Mouse (Mus musculus): ENCODE measurements at regions not wholly inside any gene's neighbourhood (a gene's known extent, or its start where the extent isn't known, plus 50 kb on each side); places are given as distances from the start of the nearest gene placed in this dataset.

DNA sequence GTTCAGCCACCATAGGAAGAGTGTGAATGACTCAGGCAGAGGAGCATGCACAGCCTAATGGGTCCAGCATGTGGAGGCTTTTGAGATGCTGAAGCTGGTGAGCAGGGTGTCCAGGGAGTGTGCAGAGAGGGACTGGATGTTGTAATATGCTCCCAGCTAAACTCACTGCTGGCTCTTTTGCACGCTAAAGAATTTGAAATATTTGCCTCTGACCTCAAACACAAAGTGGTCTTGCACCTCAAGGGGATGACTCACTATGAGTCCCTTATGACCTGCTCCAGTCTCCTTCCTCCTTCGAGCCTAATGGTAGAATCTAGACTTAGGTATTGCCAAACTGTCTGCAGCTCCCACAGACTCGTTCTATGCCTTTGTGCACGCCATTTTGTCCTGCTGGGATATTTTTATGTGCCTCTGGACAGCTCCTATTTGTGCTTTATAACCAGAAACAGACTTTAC, 55.0 kb upstream of the Slit3 start:
- CTCF ChIA-PET = no interaction called here

DNA sequence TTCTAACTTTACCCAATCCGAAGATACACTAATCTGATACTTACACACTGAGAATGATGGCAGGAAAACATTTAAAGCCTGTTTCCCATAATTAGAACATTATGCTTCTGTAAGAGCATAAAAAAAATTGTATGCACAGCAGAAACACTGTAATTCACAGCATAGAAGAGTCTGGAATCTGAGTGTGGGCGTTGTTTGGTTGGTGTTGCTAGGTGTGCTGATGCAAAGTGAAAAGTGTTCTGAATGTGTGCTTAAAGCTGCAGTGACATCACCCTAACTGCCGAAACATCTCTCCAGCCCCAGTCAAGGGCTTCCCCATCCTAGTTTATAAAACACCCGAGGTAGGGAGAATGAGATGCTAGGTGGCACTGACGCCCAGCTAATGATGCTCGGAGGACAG, 63.2 kb upstream of the Slit3 start:
- CTCF ChIA-PET = no interaction called here

DNA sequence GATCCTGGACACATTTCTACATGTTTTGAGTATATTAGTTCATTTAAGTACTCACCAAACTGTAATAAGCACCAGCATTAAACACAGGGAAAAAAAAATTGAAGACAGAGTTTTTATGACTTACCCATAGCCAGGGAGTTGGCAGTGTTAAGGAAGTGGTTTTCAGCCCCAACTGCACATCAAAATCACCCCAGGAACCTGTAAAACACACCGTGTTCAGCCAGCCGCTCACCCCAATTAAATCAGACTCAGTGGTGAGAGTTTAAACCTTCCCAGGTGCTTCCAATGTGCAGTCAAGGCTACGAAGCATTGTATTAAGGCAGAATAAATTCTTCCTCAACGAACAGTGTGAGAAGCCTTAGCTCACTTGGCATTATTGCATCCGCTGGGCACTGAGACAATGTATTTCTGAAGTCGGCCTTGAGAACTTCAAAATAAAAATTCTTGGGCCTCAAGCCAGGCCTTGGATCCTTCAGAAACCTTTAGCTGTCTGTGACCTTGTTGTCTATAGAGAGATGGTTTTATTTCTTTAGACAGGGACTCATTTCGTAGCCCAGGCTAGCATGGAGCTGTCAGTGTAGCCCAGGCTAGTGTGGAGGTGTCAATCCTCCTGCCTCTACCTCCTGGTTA, 65.4 kb upstream of the Slit3 start:
- CTCF ChIA-PET = no interaction called here

DNA sequence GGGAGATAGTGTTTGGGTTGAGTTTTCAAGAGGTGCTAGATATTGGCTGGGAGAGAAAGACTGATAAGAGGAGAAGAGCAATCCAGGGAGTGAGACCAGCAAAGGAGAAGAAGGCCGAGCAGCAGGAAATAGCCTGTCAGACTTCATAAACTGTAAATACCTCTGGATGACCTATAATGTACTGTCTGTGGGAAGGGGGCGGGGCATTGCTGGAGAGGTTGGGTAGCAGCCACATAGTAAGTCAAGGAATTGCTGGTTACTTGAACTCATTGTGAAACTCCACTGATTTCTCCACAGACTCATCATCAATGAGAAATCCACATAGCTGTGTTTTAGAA, 67.4 kb upstream of the Slit3 start:
- CTCF ChIA-PET = interaction anchor here (0.7 kb wide), 1 partner anchor 54 kb away, joined by 4 read pairs; no protein-coding TSS in a partner anchor

DNA sequence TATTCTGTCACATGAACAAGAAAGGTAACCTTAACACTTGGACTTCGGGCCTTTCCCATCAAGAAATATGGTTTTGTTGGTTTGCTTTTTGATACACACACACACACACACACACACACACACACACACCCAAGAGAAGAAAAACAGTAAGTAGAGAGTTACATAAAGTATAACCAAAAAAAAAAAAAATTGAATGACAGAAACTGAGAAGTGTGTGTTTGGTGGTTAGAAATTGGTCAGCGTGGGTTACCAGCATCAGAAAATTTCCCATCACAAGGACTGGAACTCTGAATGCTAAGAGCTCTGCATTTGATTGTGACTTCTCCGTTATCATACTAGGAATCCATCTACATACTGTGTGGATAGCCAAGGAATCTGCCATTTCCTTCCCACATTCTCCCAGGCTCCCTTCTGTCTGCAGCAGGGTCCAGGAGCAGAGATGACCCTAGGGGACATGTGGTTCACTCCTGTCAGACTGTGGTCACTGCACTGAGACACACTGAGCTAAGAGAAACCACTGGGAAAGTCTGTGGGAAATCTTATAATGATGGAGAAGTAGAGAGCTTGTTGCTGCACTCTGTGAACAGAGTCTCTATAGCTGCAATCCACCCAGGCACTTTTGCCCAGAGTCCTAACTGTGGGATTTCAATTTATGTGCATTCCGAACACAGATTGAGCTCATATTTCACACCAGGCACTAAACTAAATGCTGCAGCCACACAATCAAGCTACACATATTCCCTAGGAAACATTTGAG, 68.0 kb upstream of the Slit3 start:
- CTCF ChIA-PET = interaction anchor here (0.7 kb wide), 1 partner anchor 55 kb away, joined by 4 read pairs; no protein-coding TSS in a partner anchor

DNA sequence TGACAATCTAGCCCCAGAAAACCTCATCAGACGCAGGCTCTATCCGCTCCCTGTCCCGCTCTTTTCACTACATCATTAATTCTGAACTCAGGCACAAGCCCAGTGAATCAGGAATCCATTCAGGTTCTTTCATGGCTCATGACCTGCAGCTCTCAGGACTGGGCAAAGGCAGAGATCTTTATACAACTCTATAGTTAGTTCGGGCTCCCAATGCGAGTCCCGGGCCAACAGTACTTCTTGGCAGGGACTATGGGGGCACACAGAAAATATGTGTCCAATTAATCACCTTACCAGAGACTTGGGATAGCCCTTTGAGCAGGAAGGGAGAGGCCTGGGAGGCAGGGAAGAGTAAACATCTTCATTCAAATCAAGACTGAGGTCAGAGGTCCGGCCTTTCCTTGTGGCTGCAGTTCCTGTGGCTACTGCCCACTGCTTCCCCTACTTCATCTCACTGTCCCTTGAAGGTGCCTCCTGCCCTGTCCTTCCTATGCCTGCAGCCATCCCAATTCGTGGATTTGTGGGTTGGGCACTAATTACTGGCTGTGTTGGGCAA, 71.3 kb upstream of the Slit3 start:
- CTCF ChIA-PET = no interaction called here

DNA sequence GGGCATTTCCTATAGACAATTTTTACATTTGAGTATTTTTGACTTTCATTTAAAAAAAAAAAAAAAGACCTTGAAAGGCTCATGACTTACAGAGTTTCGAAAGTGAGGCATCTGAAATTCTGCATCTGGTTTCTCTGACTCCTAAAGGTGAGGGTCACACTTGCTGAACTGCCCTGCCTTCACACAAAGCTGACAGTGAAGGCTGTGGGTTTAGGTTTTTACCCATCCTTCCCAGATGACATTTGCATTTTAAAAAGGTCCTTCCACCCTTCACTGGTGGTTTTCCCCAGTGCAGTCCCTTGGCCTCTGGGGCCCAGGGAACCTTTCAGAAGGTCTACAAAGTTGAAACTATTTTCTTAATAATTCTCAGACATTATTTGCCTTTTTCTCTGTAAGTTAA, 76.4 kb upstream of the Slit3 start:
- CTCF ChIA-PET = no interaction called here

DNA sequence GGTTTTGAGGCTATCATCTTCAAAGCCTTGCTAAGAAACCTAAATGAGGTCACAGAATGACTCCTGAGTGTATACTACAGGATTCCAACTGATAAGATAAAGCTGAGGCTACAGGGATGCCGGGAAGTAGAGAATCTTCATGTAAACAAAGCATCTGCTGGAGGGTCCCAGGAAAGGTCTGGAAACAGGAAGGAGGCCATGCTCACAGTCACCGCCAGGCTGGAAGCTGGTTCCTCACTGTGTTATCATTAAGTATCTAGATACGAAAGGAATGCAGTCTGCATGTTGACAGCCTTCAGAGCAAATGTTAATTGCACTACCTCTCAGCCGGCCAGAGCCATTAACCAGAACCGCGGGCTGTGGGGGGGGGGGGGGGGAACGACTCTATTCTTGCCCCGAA, 96.6 kb upstream of the Slit3 start:
- CTCF ChIA-PET = interaction anchor here (0.6 kb wide), 2 partner anchors 50 to 86 kb away, joined by 3 to 8 read pairs; no protein-coding TSS in a partner anchor

DNA sequence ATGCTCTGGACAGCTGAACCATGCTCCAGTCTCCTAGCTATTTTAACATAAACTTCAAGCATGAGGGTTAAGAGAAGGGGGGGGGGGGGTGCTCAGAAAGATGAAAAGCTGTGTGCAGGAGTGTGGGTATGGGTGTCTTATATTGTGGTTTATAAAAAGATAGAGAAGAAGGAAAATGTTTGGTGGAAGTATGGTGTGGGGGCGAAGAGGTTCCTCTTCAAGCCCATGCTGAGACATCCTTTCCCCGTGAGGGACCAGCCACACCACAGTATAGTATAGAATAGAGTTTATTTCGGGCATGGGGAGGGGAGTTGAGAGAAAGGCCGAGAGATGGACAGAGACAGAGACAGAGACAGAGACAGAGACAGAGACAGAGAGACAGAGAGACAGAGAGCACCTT, 97.2 kb upstream of the Slit3 start:
- CTCF ChIA-PET = no interaction called here

DNA sequence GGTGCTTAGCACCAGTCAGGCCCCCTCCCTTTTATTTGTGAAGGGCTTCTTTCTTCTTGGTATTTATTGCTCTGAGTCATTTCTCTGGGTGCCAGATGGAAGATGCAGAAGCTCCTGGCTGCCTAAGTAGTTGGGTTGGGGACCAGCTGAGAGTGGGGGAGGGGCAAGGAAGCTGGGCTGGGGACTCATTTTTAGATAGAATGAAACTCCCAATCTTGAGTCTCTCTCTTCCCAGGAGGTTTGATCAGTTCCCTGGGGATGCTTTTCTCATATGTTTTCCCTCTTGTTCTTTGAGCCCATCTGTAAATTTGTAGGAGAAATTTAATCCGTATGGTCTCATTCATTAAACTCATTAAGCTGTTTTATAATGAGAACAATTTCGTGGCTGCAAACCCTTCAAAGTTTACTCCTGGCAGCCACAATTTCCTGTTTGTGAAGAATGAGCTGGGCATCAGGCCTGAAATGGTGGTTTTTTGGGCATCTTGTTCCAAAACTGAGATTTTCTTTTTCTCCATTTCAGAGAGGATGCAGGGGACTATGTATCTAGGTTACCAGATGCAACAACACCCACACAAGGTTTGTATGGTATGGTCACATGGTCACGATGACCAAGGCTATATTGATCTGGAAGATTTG, 98.9 kb upstream of the Slit3 start:
- CTCF ChIA-PET = no interaction called here

DNA sequence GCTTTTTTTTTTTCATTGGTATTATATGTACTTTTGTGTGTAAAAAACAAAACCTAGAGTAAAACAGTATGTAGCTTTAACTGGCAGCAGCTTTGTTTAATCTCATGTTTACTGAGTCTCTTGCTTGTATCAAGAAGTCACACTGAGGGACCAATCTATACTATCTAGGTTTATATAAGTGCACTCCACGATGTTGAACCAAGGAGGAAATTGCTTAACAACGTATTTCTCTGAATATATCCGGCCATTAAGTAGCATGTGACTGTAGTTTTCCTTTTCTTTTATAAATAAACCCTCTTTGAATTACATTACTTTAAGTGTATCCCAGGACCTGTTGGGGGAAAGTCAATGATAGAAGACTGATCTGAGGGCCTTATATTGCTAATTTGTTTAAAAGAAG, 104.0 kb upstream of the Slit3 start:
- CTCF ChIA-PET = no interaction called here

DNA sequence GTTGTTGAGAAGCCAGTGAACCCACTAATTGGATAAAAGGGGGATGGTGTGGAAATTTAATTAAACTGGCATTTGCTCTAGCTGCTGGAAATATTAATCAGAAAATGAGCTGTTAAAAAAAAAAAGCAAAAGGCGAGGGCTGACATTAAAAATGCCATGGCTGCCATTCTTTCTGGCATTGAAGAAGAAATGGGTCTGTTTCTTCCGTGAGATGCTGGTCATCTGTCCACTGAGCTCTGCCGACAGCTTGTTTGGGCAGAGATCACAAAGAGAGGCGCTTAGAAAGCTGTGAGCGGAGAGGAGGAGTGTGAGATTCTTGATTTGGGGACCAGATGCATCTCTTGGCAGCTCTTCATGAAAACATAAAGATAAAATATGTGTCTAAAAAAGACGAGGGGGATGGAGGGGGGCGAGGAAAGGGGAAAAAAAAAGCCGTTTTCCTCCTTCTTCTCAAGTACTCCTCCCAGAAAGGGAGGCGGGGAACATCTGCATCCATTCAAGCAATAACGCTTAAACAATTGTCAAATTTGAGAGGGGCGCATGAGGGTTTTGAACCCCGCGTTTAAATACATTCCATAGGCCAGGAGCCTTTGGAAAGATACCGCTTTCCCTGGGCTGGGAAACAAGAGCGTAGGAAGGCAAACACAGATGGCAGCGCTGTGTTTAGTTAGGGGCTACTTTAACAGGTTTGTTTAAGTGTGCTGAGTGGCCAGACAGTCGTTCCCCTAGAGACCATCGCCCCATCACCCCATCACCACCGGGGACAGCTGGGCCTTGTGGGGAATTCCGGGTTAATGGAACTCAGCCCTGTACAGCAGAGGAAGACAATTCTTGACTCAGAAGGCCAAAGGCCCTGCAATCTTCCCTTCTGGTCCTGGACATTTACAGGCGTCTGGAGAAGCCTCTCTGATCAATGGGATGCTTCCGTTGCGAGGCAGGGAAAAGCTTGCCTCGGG, 109.2 kb upstream of the Slit3 start:
- CTCF ChIA-PET = no interaction called here

DNA sequence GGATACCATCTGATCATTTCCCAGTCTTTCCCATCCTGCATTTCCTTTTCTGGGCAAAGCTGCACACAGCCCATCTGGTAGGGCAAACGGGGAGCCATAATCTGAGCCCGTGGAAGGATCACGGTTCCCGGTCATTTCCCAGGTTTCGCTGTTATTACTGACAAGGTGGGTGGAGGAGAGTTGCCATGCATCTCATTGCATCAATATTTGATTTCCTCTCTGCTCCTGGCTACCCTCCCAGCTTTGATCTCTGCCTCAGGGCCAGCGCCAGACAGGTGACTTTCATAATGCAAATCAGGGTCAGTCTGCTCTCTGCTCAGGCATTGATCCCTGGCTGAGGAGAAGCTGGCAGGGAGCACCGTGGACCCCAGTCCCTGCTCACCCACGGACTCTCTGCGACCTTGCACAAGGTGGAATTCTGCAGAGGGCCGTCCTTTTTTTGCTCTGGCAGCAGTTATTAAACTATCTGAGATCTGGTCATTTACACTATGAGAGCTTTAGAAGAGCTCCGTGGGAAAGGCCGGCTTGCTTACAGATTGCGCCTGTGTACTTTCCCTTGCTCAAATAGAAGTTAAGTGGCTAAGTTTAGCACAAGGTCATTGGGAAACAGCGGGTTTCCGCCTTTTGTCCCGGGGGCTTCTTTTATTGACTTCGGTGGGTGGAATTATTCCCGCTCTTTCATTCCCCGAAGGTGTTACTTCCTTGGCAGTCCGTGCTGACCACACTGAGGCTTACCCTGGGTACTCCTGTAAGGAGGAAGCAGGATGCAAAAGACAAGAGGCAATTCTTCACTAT, 114.1 kb upstream of the Slit3 start:
- CTCF ChIA-PET = no interaction called here

DNA sequence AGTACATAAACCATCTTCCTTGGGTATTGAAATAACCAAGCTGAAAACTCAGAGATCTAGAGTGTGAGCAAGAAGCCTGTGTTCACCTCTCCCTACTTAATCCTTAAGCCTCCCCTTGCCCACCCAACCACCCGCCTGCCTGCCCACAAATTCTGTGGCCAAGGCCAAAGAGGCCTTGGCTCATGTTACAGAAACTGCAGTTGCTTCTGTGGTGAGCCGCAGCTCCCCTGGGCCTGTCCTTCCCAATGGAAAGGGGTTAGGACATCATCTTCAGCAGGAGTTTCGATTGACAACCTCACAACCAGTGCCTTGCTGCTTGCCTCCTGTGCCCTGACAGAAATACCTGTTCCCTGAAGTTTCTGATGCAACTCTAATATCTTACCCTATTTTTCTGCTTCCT, 115.9 kb upstream of the Slit3 start:
- CTCF ChIA-PET = no interaction called here

DNA sequence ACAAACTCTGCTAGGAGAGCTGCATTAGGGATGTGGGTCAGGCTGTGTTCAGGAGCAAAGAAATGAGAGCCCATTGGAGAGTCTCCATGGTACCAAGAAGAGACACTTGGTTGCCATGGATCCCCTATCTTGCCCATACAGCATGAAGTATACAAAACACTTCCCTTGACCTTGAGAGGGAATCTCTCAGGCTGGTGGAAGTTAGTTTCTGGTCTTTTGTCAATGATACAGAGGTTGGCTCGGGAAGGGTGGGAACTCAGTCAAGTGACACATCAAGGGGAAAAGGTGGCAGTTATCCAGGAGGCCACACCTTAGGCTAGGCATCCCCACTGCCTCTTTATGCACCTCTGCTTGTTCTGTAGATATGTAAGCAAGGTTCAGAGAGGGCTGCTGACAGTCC, 116.6 kb upstream of the Slit3 start:
- CTCF ChIA-PET = no interaction called here

DNA sequence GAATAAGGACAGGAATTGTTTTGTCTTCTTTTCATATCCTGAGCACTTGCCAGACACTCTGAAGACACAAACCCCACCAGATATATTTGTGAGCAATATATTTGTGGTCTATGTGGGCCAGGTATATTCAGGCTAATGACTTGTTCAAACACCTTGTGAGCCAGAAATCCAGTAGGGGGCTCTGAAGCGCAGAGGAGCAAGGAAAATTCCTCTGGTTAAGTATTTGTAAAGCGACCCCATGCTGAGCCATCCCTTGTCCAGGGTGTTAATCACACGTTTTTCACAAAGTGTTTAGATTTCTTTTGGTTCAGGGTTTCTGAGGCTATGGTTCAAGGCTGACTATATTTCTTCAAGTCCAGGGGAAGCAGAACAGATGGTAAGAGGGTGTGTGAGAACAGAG, 117.1 kb upstream of the Slit3 start:
- CTCF ChIA-PET = no interaction called here

DNA sequence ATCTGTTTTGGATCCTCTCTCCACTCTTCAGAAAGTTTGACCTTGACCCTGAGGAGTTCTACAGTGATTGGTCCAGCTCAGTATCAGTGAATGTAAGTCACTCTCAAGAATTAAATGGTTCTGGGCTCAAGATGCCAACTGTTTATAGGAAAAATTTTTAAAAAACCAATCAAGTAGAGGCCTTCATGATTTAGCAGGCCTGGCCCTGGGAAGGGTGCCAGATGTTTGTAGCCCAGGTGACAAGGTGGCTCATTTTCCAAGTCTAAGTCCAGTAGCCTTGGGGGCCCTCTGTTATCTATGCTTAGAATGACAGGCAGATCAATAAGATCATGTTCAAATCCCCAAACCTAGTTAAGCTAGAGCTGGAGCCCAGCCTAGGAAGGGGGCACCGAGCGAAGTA, 123.1 kb upstream of the Slit3 start:
- CTCF ChIA-PET = interaction anchor here (0.6 kb wide), 1 partner anchor 178 kb away, joined by 4 read pairs; no protein-coding TSS in a partner anchor

DNA sequence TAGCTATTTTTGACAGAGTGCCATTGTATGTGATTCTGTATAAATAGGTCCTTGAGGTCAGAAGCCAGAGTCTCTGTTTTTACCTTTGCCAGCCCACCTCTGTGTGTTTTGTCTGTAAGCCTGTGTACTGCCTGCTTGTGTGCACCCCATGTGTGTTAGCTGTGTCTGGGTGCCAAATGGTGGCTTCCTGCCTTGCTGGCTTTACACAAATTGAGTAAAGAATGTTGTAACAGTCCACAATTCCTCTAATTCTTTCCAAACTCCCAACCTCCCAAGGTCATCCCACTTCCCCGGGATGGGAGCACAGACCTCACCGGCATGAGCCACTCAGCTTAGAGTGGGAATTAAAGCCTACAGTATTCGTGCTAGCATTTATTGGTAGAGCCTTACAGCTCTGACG, 125.5 kb upstream of the Slit3 start:
- CTCF ChIA-PET = no interaction called here

DNA sequence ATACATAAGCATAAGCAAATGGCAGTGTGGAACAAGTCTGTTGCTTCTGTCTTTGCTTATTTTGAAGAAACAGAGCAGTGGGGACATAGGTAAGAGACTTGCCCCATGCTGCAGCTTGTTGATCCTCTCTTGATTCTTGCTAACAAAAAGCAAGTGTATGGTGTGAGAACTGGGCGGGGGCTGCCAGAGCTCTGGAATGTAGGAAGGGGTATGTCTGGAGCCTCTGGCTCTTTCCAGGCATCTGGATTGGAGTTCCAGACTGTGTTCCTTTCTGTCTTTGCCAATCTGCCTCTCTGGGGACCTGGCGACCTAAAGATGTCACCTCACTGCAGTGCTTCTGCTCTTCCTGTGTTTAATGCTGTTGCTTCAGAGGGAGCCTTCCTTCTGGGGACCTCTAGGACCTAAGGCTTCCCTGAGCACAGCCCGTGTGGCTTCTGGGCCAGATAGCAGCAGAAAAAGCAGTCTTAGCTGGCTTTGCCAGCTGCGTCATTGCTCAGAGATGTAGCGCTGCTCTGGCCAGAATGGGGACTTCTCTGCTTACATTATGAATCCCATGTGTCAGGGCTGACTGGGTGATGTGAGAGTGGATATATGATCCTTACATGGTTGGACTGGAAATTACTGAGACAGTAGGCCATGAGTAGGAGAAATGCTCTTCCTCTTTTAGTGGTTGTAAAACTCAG, 138.1 kb upstream of the Slit3 start:
- CTCF ChIA-PET = no interaction called here

DNA sequence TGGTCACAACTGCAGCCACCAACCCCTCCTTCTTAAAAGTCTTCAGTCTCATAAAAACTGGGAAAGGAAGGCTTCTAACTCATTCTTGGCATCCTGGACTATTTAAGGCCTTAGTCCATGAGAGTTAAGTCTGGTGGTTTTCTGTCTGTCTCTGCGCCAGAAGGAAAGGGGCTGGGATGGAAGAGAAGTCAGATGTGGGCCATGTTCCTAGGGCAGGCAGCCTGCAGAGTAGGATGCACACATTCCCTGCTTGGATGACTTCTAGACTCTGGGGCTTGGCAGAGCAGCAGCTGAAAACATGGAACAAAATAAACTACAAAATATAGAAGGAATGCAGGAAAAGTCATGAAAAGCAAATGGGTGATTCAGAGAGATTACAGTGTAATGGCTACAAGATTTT, 140.8 kb upstream of the Slit3 start:
- CTCF ChIA-PET = no interaction called here
